Comparison of ENCODE assay signal across 18 mouse cellular contexts in genomic region chr6:140655451-140655850, GRCm38 (mm10).
"Had no signal": no experiment of that assay in that cellular context is flagged by ENCODE, and none has a peak within 500 bp of the region (broad histone marks: within the 10 kb centered on the region; RNA-seq: fewer than 3 reads in every experiment).

No protein-coding gene starts in this region.

- H3K4me3 ChIP-seq: layer of hippocampus, adult 2 months; midbrain, embryonic 10.5 days; myocyte; neural tube, embryonic 15.5 days had no signal

- H3K4me1 ChIP-seq: midbrain, embryonic 10.5 days; neural tube, embryonic 15.5 days had no signal

- H3K9ac ChIP-seq: liver, embryonic 14.5 days; neural tube, embryonic 15.5 days had no signal

- DNase-seq: kidney, adult 9 months; kidney, postnatal 36 days; liver; lung, adult 2 months; lung, postnatal 4 days; midbrain, embryonic 14.5 days; right cerebral cortex, adult 18-20 months; right cerebral cortex, postnatal 25 days; spleen, adult 18-20 months; thymus, adult 18-20 months; thymus, postnatal 25 days had no signal

- ATAC-seq: lung, postnatal 0 days had no signal

- H3K27ac ChIP-seq: kidney, postnatal 0 days; layer of hippocampus, adult 2 months; liver, embryonic 14.5 days; midbrain, embryonic 10.5 days; neural tube, embryonic 15.5 days had no signal

- H3K4me2 ChIP-seq: neural tube, embryonic 15.5 days had no signal

- H3K9me3 ChIP-seq: midbrain, embryonic 10.5 days; neural tube, embryonic 15.5 days had no signal

- H3K27me3 ChIP-seq: neural tube, embryonic 15.5 days had no signal
